Mouse (Mus musculus) small intestine, adult 2 months (tissue): ENCODE data around the gene Tomm40l.

Experiments
- CTCF ChIP-seq: fragments of 200-500 bp; IDR thresholded peaks from 2 replicates; pipeline ENCODE4 v1.5.1; 2012; ENCODE audit warnings: low read depth, mild to moderate bottlenecking, control low read depth, inconsistent platforms, low read length, moderate library complexity, mixed read lengths; ENCODE audit not compliant: insufficient replicate concordance, insufficient read length; ENCODE audit errors: extremely low read depth
- POLR2A ChIP-seq: fragments of 200-500 bp; IDR thresholded peaks from 2 replicates; pipeline ENCODE4 v1.6.1; 2012; ENCODE audit warnings: low read depth, mild to moderate bottlenecking, control low read depth, inconsistent platforms, low read length, moderate library complexity

DNA sequence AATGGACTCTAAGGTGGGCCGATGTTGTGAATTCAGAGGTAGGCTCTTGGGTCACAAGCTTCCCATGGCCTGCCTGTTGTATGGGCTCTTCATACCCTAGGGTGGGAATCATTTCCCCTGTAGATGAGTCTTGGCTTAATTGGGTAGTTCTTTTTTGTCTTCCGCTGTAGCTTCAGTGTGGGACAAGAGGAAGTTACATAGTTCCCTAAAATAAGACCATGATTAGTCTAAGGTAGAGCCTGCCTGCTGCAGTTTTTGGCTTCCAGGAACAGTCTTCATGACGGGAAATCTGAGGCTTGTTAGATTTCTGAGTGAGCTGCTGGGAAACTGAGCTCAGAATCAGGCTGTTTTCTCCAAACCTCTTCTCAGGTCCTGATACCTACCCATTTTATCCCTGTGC lies 49.8 kb upstream of the Tomm40l start:
- TF ChIP-seq CTCF, result no peak
- TF ChIP-seq POLR2A, result no peak
